Mouse (Mus musculus): ENCODE results near the gene Adam15. TPM values are rescaled to one million over a fixed set of nuclear protein-coding genes. Genes with fewer than 3 reads are reported as not detected.
A peak's percentile ranks its signal among the peaks of the same experiment; 100 is the strongest.

Adam15 gene
- total RNA-seq, 2 experiments from 2014 or later, result 45.5 to 47.0 TPM

DNA sequence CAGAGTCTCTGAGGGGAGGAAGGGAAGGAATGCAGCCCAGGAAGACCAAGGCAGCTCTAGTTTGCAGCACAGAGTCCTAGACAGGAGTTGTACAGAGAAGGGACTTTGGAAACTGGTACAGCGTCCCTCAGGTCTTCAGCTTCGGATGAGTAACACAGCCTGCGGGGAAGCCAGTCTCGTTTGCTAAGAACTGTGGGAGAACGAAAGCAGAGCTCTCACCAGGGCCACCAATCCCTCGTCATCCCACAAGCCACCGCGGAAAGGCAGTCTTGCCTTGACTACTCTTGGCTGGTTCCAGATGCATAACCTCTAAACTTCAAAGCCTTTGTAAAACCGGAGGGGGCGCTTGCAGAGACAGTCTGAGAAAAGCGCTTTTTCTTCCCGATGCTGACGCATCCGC is 50.3 kb downstream of the Adam15 start:
- DNase-seq, result peak in 1 of 2 experiments; percentile 48

GRCm38 (mm10) chr3:89298908-89299307 is 50.9 kb downstream of the Adam15 start:
- DNase-seq, result no peak

DNA sequence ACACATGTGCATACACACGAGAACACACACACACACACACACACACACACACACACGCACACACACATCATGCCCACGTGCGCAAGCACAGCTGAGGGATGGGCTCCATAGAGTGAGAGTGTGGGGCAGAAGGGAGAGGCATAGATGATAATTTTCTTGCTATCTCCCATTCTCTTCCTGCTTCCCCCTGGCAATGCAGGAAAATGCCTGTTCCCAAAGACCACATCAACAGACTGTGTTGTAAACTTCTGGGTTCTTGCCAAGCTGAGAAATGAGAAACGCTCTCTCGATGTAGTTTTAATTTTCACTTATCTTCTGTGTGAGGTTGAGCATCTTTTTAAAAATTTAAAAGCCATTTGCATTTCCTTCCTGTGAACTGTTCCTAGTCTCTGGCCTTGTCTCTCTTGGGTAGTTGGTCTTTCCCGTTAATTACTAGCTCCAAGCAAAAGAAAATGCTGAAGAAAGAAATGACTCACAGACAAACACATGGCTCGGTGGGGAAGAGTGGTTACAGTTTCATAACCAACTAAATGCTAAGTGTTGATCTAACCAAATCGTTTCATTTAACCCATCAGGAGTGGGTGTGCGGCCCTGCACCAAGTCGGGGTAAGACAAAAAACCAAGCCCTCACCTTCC is 52.9 kb downstream of the Adam15 start:
- DNase-seq, result no peak

DNA sequence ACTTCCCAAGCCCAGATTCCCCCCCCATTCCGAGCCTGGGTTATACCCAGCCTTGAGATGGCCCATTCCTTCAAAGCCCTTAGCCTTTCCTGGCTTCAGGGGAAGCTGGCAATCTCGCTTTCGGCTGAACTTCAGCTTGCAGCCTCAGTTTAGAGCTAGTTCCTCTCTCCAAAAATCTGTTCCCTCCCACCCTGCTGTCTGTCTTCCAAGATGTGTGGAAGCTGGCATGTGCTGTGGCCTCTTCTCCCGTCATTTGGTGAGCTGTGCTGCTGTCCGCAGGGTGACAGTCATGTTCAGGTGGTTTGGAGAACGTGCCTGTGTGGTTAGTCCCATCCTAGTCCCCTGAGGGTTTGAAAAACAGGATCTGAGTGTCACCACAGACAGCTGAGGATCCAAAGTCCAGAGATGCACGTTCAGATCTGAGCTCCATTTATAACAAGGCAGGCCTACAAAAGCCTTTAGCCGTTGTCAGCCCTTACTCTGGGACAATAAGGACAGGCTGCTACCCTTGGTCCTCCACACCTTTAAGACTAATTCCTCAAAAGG is 54.0 kb downstream of the Adam15 start:
- DNase-seq, result no peak

- no peak for DNase-seq
Observed at GRCm38 (mm10) chr3:89294195-89294594, 55.6 kb downstream of the Adam15 start.

DNA sequence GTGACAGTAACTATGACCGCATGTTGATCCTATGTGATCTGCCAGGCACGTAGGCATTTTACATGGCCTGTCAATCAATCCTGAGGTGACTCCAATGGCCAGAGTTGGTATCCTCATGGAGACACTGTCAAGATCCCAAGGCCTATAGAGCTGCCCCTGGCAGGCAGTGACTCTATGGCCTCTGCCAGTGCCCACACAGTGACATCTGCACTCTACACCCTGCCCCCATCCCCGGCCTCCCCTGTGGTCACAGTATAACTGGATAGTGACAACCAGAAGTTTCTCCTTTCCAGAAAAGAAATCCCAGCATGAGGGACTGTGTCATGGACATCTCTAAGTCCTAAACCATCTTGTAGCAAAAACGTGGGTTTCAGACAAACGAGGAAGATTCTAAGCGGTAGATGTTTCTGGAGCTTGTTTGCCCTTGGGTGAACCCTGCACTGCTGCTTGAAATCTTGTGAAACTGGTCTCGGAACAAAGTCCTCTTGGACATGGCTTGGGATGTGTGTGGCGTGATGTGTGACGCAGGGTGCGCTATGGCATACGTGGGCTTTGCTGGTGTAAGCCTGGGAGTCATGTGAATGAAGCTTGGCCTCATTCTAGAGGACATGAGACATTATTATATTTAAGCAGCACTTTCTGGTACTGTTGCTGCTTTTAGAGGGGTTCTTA is 56.4 kb downstream of the Adam15 start:
- DNase-seq, result no peak

GRCm38 (mm10) chr3:89292303-89292702 is 57.5 kb downstream of the Adam15 start:
- no peak for DNase-seq

GRCm38 (mm10) chr3:89291874-89292273 is 57.9 kb downstream of the Adam15 start:
- DNase-seq, result no peak

Other genes with a start within 250 kb of the Adam15 start
- not detected for gene Gm43738, start 248.9 kb downstream of the Adam15 start, total RNA-seq (2021)
- 10 to 100 TPM; 24.2 to 25.6 TPM for gene Fdps, start 248.0 kb downstream of the Adam15 start, total RNA-seq (2021)
- gene Pklr, start 213.9 kb downstream of the Adam15 start, total RNA-seq (2021), result not detected
- under 1 TPM; 0.30 to 0.62 TPM for gene Hcn3, start 189.8 kb downstream of the Adam15 start, total RNA-seq (2021)
- gene Clk2, start 185.2 kb downstream of the Adam15 start, total RNA-seq (2021), result 10 to 100 TPM; 14.3 to 17.8 TPM
- 10 to 100 TPM; 46.2 to 50.2 TPM for gene Scamp3, start 172.5 kb downstream of the Adam15 start, total RNA-seq (2021)
- gene Fam189b, start 166.9 kb downstream of the Adam15 start, total RNA-seq (2021), result 1 to 10 TPM; 3.7 to 4.7 TPM
- 10 to 100 TPM; 18.3 to 19.6 TPM for gene Gba, start 147.1 kb downstream of the Adam15 start, total RNA-seq (2021)
- gene Thbs3, start 134.8 kb downstream of the Adam15 start, total RNA-seq (2021), result 1 to 10 TPM; 2.8 to 5.8 TPM
- gene Mtx1, start 122.9 kb downstream of the Adam15 start, total RNA-seq (2021), result 10 to 100 TPM; 60.3 to 61.5 TPM
- gene Muc1, start 120.9 kb downstream of the Adam15 start, total RNA-seq (2021), result 1 to 10 TPM in 1 of 2 experiments, under 1 TPM in 1; 0.40 to 2.1 TPM
- gene Krtcap2, start 104.0 kb downstream of the Adam15 start, total RNA-seq (2021), result 10 to 100 TPM; 64.8 to 89.2 TPM
- gene Trim46, start 103.7 kb downstream of the Adam15 start, total RNA-seq (2021), result under 1 TPM; 0.37 to 0.98 TPM
- gene Dpm3, start 90.6 kb downstream of the Adam15 start, total RNA-seq (2021), result 10 to 100 TPM; 54.1 to 54.7 TPM
- 10 to 100 TPM; 15.6 to 21.6 TPM for gene Slc50a1, start 79.4 kb downstream of the Adam15 start, total RNA-seq (2021)
- gene Efna1, start 68.9 kb downstream of the Adam15 start, total RNA-seq (2021), result 10 to 100 TPM; 22.5 to 23.8 TPM
- not detected for gene Efna3, start 27.0 kb downstream of the Adam15 start, total RNA-seq (2021)
- under 1 TPM in 1 of 2 experiments, not detected in 1; 0.28 TPM for gene Efna4, start 12.0 kb downstream of the Adam15 start, total RNA-seq (2021)
- not detected for gene Dcst2, start 12.0 kb upstream of the Adam15 start, total RNA-seq (2021)
- gene Dcst1, start 15.3 kb upstream of the Adam15 start, total RNA-seq (2021), result not detected
- gene Zbtb7b, start 44.8 kb upstream of the Adam15 start, total RNA-seq (2021), result 10 to 100 TPM; 21.3 to 23.3 TPM
- 1 to 10 TPM in 1 of 2 experiments, not detected in 1; 1.0 TPM for gene Lenep, start 52.8 kb upstream of the Adam15 start, total RNA-seq (2021)
- 10 to 100 TPM; 59.5 to 63.8 TPM for gene Flad1, start 61.9 kb upstream of the Adam15 start, total RNA-seq (2021)
- 1 to 10 TPM; 4.6 to 4.8 TPM for gene Cks1b, start 68.4 kb upstream of the Adam15 start, total RNA-seq (2021)
- 10 to 100 TPM; 33.2 to 36.1 TPM for gene Shc1, start 68.4 kb upstream of the Adam15 start, total RNA-seq (2021)
- gene Pygo2, start 80.2 kb upstream of the Adam15 start, total RNA-seq (2021), result 10 to 100 TPM; 15.3 to 17.0 TPM
- 10 to 100 TPM; 70.0 to 76.0 TPM for gene Pbxip1, start 86.7 kb upstream of the Adam15 start, total RNA-seq (2021)
- gene Pmvk, start 104.5 kb upstream of the Adam15 start, total RNA-seq (2021), result 1 to 10 TPM; 8.4 to 8.8 TPM
- 1 to 10 TPM; 1.5 to 2.0 TPM for gene Kcnn3, start 170.2 kb upstream of the Adam15 start, total RNA-seq (2021)